Mouse (Mus musculus) G1E (cell line): ENCODE measurements around the gene Mta3.

ENCODE experiments used
- CTCF ChIP-seq: IDR thresholded peaks from 2 replicates; pipeline ENCODE4 v1.5.1; 2012; ENCODE audit warnings: low read depth, low read length, inconsistent platforms, mixed read lengths
- GATA1 ChIP-seq: IDR thresholded peaks from 2 replicates; pipeline ENCODE4 v1.6.1; 2012; ENCODE audit warnings: borderline replicate concordance, low read length, inconsistent platforms, mixed read lengths
- GATA2 ChIP-seq: IDR thresholded peaks from 2 replicates; pipeline ENCODE4 v1.6.1; 2012; ENCODE audit warnings: low read depth, low read length, inconsistent platforms, borderline replicate concordance
- POLR2AphosphoS5 ChIP-seq: IDR thresholded peaks from 2 replicates; pipeline ENCODE4 v1.6.1; 2012; ENCODE audit warnings: low read depth, low read length, inconsistent platforms; ENCODE audit not compliant: insufficient replicate concordance
- TAL1 ChIP-seq: conservative IDR thresholded peaks from 2 replicates; pipeline ENCODE4 v1.6.1; 2012; ENCODE audit warnings: low read depth, low read length, inconsistent platforms, mixed read lengths

DNA sequence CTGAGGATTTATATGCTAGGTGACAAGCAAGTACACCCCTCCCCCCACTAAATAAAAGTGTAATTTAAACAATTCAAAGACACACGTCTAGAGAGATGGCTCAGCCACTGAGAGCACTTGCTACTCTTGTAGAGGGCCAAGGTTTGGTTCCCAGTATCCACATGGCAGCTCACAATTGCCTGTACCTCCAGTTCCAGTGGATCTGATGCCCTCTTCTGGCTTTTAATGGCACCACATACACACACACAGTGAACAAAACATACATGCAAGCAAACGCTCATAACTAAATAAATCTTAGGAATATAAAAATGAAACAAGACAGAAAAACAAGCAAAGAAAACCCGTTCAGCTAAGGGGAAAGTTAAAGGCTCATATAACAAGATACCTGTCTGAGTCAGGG lies 147.9 kb downstream of the Mta3 start:
- TF ChIP-seq POLR2AphosphoS5 (no peak), CTCF (no peak), GATA1 (no peak), TAL1 (no peak), GATA2 (no peak)
